Mouse (Mus musculus) adrenal gland, postnatal 4 days (tissue): ENCODE measurements around the gene Serpinb9f. TPM values are rescaled to one million over a fixed set of nuclear protein-coding genes. Genes with fewer than 3 reads are reported as not detected.
"Not testable (repeated sequence)": the region's sequence is repeated elsewhere in the genome, so short reads cannot be mapped to it uniquely, and the experiment has no call there.

Experiments
- DNase-seq, 2 experiments: peaks; one replicate each; pipeline ENCODE4 v3.0.0; 2021 to 2022; ENCODE audit warnings: low spot score in 2 of 2, mixed read lengths in 2 of 2
- long read RNA-seq, 2 experiments: library from polyadenylated mRNA; stranded (forward); transcript quantifications; one replicate each; pipeline ENCODE4 v2.0.0; 2021
- total RNA-seq, 2 experiments: library from RNA; stranded (reverse); gene quantifications; 2 replicates each; pipeline ENCODE4 v1.2.3; 2021

The Serpinb9f gene
- not detected for total RNA-seq
- long read RNA-seq, experiment 1, result 0 reads
- long read RNA-seq, experiment 2, result 0 reads

GRCm38 (mm10) chr13:33323777-33324176, at the start of gene Serpinb9f:
Serpinb9f (plus strand) TSS chr13:33324077.
- not testable (repeated sequence) for DNase-seq

GRCm38 (mm10) chr13:33308631-33309030, 15.2 kb upstream of the Serpinb9f start:
- peak in 1 of 2 experiments; percentile 3 for DNase-seq

- not testable (repeated sequence) for DNase-seq
Observed at GRCm38 (mm10) chr13:33356666-33357065, 32.8 kb downstream of the Serpinb9f start.

Other genes starting within 250 kb of the Serpinb9f start
- gene Serpinb1b, start 245.5 kb upstream of the Serpinb9f start, total RNA-seq, result under 1 TPM; 0.42 to 0.76 TPM
- gene Serpinb9c, start 164.3 kb upstream of the Serpinb9f start, total RNA-seq, result not detected
- not detected for gene Serpinb9d, start 131.1 kb upstream of the Serpinb9f start, total RNA-seq
- not detected for gene Serpinb9e, start 74.5 kb upstream of the Serpinb9f start, total RNA-seq
- gene Gm11397, start 71.7 kb downstream of the Serpinb9f start, total RNA-seq, result not detected
- not detected for gene Serpinb9g, start 160.7 kb downstream of the Serpinb9f start, total RNA-seq